ENCODE assay signal across 19 mouse cellular contexts in the genomic region with DNA sequence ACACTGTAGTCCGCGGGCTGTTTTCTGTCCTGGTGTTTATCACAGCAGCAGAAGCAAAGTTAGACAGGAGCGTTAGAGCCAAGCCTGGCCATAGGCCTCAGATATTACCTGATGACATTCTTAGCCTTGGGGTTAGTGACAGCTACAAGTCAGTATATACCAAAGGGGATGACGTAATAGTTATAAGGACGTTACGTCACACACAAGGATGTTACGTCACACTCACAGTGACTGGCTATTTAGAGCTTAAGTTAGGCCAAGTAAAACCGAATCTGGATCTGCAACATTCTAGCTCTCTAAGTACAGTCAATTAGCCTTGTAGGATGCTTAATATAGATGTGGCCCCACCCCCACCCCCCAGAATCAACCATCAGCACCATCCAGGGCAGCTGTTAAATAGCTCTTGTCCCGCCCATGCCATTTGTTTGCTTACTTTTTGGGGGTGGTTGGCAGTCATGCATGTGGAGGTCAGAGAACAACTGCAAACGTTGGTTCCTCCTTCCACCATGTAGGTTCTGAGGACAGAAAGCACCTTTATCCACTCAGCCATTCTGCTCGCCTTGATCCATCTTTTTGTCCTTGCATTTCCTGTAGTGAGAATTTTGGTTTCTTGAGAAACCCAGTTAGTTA. TPM values are rescaled to one million over a fixed set of nuclear protein-coding genes. Genes with fewer than 3 reads are reported as not detected.
A peak's percentile ranks its signal among the peaks of the same experiment; 100 is the strongest.
DNase-seq lines count a peak whose midpoint lies in the region; ATAC-seq and TF ChIP-seq lines count a peak whose summit lies in the region.
"Had no signal": no experiment of that assay in that cellular context is flagged by ENCODE, and none has a peak within 500 bp of the region (broad histone marks: within the 10 kb centered on the region; RNA-seq: fewer than 3 reads in every experiment).

No protein-coding gene starts in this region.

- H3K4me2 ChIP-seq in liver, embryonic 12.5 days, result no peak overlapping the region
- H3K4me2 ChIP-seq in liver, postnatal 0 days (ENCODE audit: low read depth, low read length), result no peak overlapping the region
- no peak overlapping the region for H3K4me2 ChIP-seq in forebrain, embryonic 16.5 days (ENCODE audit: low read length)
- H3K4me2 ChIP-seq: liver, embryonic 15.5 days; midbrain, embryonic 13.5 days had no signal

- no peaks in the 10 kb centered on the region for H3K36me3 ChIP-seq in liver, embryonic 12.5 days
- peaks cover 3% of the 10 kb centered on the region; the same call in 1 of the 2 replicates for H3K36me3 ChIP-seq in liver, postnatal 0 days (replicated peaks; ENCODE audit: insufficient read depth, low read length)
- H3K36me3 ChIP-seq in forebrain, embryonic 16.5 days (ENCODE audit: control insufficient read depth, insufficient read depth), result no peaks in the 10 kb centered on the region
- H3K36me3 ChIP-seq: liver, embryonic 15.5 days had no signal

- H3K9me3 ChIP-seq in liver, embryonic 12.5 days (replicated peaks), result no peaks in the 10 kb centered on the region
- H3K9me3 ChIP-seq in liver, postnatal 0 days (ENCODE audit: low read length), result no peaks in the 10 kb centered on the region
- no peaks in the 10 kb centered on the region for H3K9me3 ChIP-seq in forebrain, embryonic 16.5 days (ENCODE audit: control insufficient read depth, low read length)
- H3K9me3 ChIP-seq: liver, embryonic 15.5 days; midbrain, embryonic 13.5 days had no signal

- no peak for DNase-seq in liver, postnatal 0 days
- DNase-seq in A20 (ENCODE audit: low read depth, low spot score) (peak; percentile 85), adipocyte (ENCODE audit: low spot score) (peak; percentile 47)
- DNase-seq in layer of hippocampus, adult 9-11 months, result no peak
- DNase-seq: cerebellum, adult 18-20 months; gastrocnemius, postnatal 25 days; kidney, adult 11 months; kidney, postnatal 10 days; left cerebral cortex, postnatal 4 days; right cerebral cortex, adult 18-20 months; thymus, postnatal 14 days had no signal

- no peak overlapping the region for H3K27ac ChIP-seq in liver, embryonic 12.5 days
- H3K27ac ChIP-seq in liver, postnatal 0 days (ENCODE audit: low read depth), result no peak overlapping the region
- H3K27ac ChIP-seq in forebrain, embryonic 16.5 days (ENCODE audit: low read length), result no peak overlapping the region
- H3K27ac ChIP-seq: liver, embryonic 15.5 days; midbrain, embryonic 13.5 days had no signal

- no peak for TF ChIP-seq CTCF in liver, postnatal 0 days (IDR thresholded peaks at IDR 0.05; ENCODE audit: low read depth)

- no peaks in the 10 kb centered on the region; the same call in 1 of the 2 replicates for H3K27me3 ChIP-seq in liver, embryonic 12.5 days (replicated peaks)
- H3K27me3 ChIP-seq in liver, postnatal 0 days (ENCODE audit: insufficient read depth, low read length), result no peaks in the 10 kb centered on the region
- no peaks in the 10 kb centered on the region for H3K27me3 ChIP-seq in forebrain, embryonic 16.5 days (replicated peaks; ENCODE audit: control insufficient read depth, insufficient read depth, low read length)
- H3K27me3 ChIP-seq: CH12.LX; liver, embryonic 15.5 days; midbrain, embryonic 13.5 days had no signal

- H3K4me3 ChIP-seq in liver, embryonic 12.5 days, result no peak overlapping the region
- H3K4me3 ChIP-seq in liver, postnatal 0 days (ENCODE audit: low read depth, low read length), result no peak overlapping the region
- no peak overlapping the region for H3K4me3 ChIP-seq in forebrain, embryonic 16.5 days (replicated peaks; ENCODE audit: low read length)
- H3K4me3 ChIP-seq: erythroblast, embryonic 14.5 days; liver, embryonic 15.5 days; midbrain, embryonic 13.5 days had no signal

- 70% methylated on average over 11 of the region's 11 CpGs for WGBS in liver, embryonic 12.5 days (ENCODE audit: insufficient replicate concordance)
- 65% methylated on average over 11 of the region's 11 CpGs for WGBS in liver, postnatal 0 days (ENCODE audit: insufficient replicate concordance)
- WGBS in forebrain, embryonic 16.5 days, result 92% methylated on average over 11 of the region's 11 CpGs

- H3K9ac ChIP-seq in liver, embryonic 12.5 days, result no peak overlapping the region
- no peak overlapping the region for H3K9ac ChIP-seq in liver, postnatal 0 days (replicated peaks)
- H3K9ac ChIP-seq in forebrain, embryonic 16.5 days (replicated peaks; ENCODE audit: low read depth, low read length), result no peak overlapping the region
- H3K9ac ChIP-seq: liver, embryonic 15.5 days; midbrain, embryonic 13.5 days had no signal

- no peak for TF ChIP-seq EP300 in liver, postnatal 0 days (IDR thresholded peaks at IDR 0.05; ENCODE audit: low read depth)

- ATAC-seq in liver, embryonic 12.5 days, result peak; percentile 24; the same call in 1 of the 2 replicates
- ATAC-seq in liver, postnatal 0 days, result no peak
- peak; percentile 30; the same call in 1 of the 2 replicates for ATAC-seq in neutrophil, adult 5-6 weeks (ENCODE audit: extremely low read depth, insufficient number of reproducible peaks, low FRiP score, poor library complexity, severe bottlenecking)
- no peak for ATAC-seq in forebrain, embryonic 16.5 days
- ATAC-seq: forebrain, embryonic 14.5 days; midbrain, embryonic 13.5 days had no signal

- peaks cover 18% of the 10 kb centered on the region; the same call in 1 of the 2 replicates for H3K4me1 ChIP-seq in liver, embryonic 12.5 days
- peaks cover 6% of the 10 kb centered on the region for H3K4me1 ChIP-seq in liver, postnatal 0 days (ENCODE audit: insufficient read depth)
- no peaks in the 10 kb centered on the region for H3K4me1 ChIP-seq in forebrain, embryonic 16.5 days (replicated peaks; ENCODE audit: control insufficient read depth, insufficient read depth, low read length)

RNA-seq across cellular contexts. Expression of gene Rassf2, which starts 18.2 kb away (rescaled TPM):
- polyA plus RNA-seq in liver, embryonic 12.5 days (2016; fragmentation: Nextera tagmentation; extraction: Ambion mirVana), result 3.1 and 3.5 TPM in 2 replicates
- polyA plus RNA-seq in liver, postnatal 0 days (2015; fragmentation: Nextera tagmentation; extraction: Ambion mirVana), result 1.9 and 3.0 TPM in 2 replicates
- total RNA-seq in neutrophil, adult 5-6 weeks (2017), result 193 and 210 TPM in 2 replicates
- 27.4 and 32.1 TPM in 2 replicates for polyA plus RNA-seq in forebrain, embryonic 16.5 days (2015; fragmentation: Nextera tagmentation; extraction: Ambion mirVana)

Comparison
In these comparisons a context has a peak if more than half of its experiments do, and no peak if none do; other contexts are left out.
1. ATAC-seq: peak in liver, embryonic 12.5 days (single experiment) and neutrophil, adult 5-6 weeks (single experiment); none in liver, postnatal 0 days (single experiment) and forebrain, embryonic 16.5 days (single experiment).
2. DNase-seq: peak in A20 (single experiment) and adipocyte (single experiment); none in liver, postnatal 0 days (single experiment) and layer of hippocampus, adult 9-11 months (single experiment).